Mouse (Mus musculus) forebrain, embryonic 14.5 days (tissue): ENCODE measurements around the gene Cox10. TPM values are rescaled to one million over a fixed set of nuclear protein-coding genes. Genes with fewer than 3 reads are reported as not detected.

Source experiments
- ATAC-seq: fragments of 200-750 bp; cut with Nextera tagmentation; 2 replicates; pipeline ENCODE4 v1.8.0; 2017; ENCODE audit warnings: mild to moderate bottlenecking, moderate library complexity
- DNase-seq: peaks from one replicate; pipeline ENCODE4 v3.0.0-alpha.2; 2015; ENCODE audit warnings: low spot score
- H3K27ac ChIP-seq: fragments of 300-500 bp; sonication (generic); 2 replicates; pipeline ENCODE4 v1.5.1; 2014; ENCODE audit warnings: low read depth, mild to moderate bottlenecking, control low read depth, low read length, moderate library complexity
- H3K27me3 ChIP-seq: fragments of 300-500 bp; sonication (generic); replicated peaks from 2 replicates; pipeline ENCODE4 v1.6.1; 2014; ENCODE audit warnings: low read length, control low read depth, mixed read lengths; ENCODE audit not compliant: control insufficient read depth, insufficient read depth
- H3K36me3 ChIP-seq: fragments of 300-500 bp; sonication (generic); 2 replicates; pipeline ENCODE4 v1.6.1; 2014; ENCODE audit warnings: low read length, control low read depth; ENCODE audit not compliant: control insufficient read depth, insufficient read depth
- H3K4me1 ChIP-seq: fragments of 300-500 bp; sonication (generic); 2 replicates; pipeline ENCODE4 v1.6.1; 2014; ENCODE audit warnings: antibody characterized with exemption, low read length, control low read depth; ENCODE audit not compliant: control insufficient read depth, insufficient read depth
- H3K4me2 ChIP-seq: fragments of 300-500 bp; sonication (generic); 2 replicates; pipeline ENCODE4 v1.6.1; 2014; ENCODE audit warnings: mild to moderate bottlenecking, control low read depth, low read length
- H3K4me3 ChIP-seq: fragments of 300-500 bp; sonication (generic); 2 replicates; pipeline ENCODE4 v1.5.1; 2014; ENCODE audit warnings: low read depth, low read length, control low read depth
- H3K9ac ChIP-seq: fragments of 300-500 bp; sonication (generic); 2 replicates; pipeline ENCODE4 v1.6.1; 2014; ENCODE audit warnings: mild to moderate bottlenecking, low read length, control low read depth, moderate library complexity
- H3K9me3 ChIP-seq: fragments of 300-500 bp; sonication (generic); replicated peaks from 2 replicates; pipeline ENCODE4 v1.6.1; 2016; ENCODE audit warnings: low read length, control low read depth, mixed read lengths; ENCODE audit not compliant: control insufficient read depth
- WGBS: fragments of 180-500 bp; shearing (Covaris S2); extraction: QIAGEN DNeasy Blood & Tissue Kit; methylation state at CpG from one replicate; pipeline ENCODE4 v1.1.7; 2014; 5-methylcytosine and 5-hydroxymethylcytosine counted together
- polyA plus RNA-seq: library from polyadenylated mRNA; unstranded; fragments of >200 nt; fragmentation: Nextera tagmentation; extraction: Ambion mirVana; gene quantifications from 2 replicates; pipeline ENCODE4 v1.2.1, GENCODE M21; 2014

Gene Cox10
- polyA plus RNA-seq, 1 experiment from 2014 or later = 20.0 TPM

- DNase-seq (no peak), ATAC-seq (no peak)
- no peak overlapping the region for H3K4me3 ChIP-seq
- H3K9ac ChIP-seq = no peak overlapping the region
- H3K27me3 ChIP-seq = no peaks in the 10 kb centered on the region
- H3K9me3 ChIP-seq = no peaks in the 10 kb centered on the region
- 58% methylated on average over 6 of the region's 6 CpGs for WGBS
- H3K36me3 ChIP-seq = no peaks in the 10 kb centered on the region
- H3K27ac ChIP-seq = no peak overlapping the region
- no peaks in the 10 kb centered on the region; the same call in 1 of the 2 replicates for H3K4me1 ChIP-seq
- no peak overlapping the region for H3K4me2 ChIP-seq
These were observed 93.8 kb downstream of the Cox10 start for GRCm38 (mm10) chr11:63985481-63985880.

- H3K4me1 ChIP-seq = no peaks in the 10 kb centered on the region; the same call in 1 of the 2 replicates
- H3K27me3 ChIP-seq = no peaks in the 10 kb centered on the region
- DNase-seq (no peak), ATAC-seq (no peak)
- H3K9me3 ChIP-seq = no peaks in the 10 kb centered on the region
- H3K9ac ChIP-seq = no peak overlapping the region
- 80% methylated on average over 6 of the region's 6 CpGs for WGBS
- H3K4me2 ChIP-seq = no peak overlapping the region
- H3K36me3 ChIP-seq = no peaks in the 10 kb centered on the region
- no peak overlapping the region for H3K27ac ChIP-seq
- H3K4me3 ChIP-seq = no peak overlapping the region
These were observed 94.6 kb downstream of the Cox10 start for GRCm38 (mm10) chr11:63984622-63985168.

- H3K27ac ChIP-seq = no peak overlapping the region
- ATAC-seq (no peak), DNase-seq (no peak)
- H3K4me2 ChIP-seq = no peak overlapping the region
- H3K4me1 ChIP-seq = no peaks in the 10 kb centered on the region
- H3K9me3 ChIP-seq = no peaks in the 10 kb centered on the region
- 84% methylated on average over 2 of the region's 2 CpGs for WGBS
- 0 out of 2 replicates have a peak, but pooled peaks cover 5% of the 10 kb centered on the region for H3K36me3 ChIP-seq
- H3K9ac ChIP-seq = no peak overlapping the region
- H3K27me3 ChIP-seq = no peaks in the 10 kb centered on the region
- H3K4me3 ChIP-seq = no peak overlapping the region
These were observed 101.5 kb downstream of the Cox10 start for GRCm38 (mm10) chr11:63977741-63978140.

GRCm38 (mm10) chr11:63976775-63977174 lies 102.5 kb downstream of the Cox10 start:
- DNase-seq (no peak), ATAC-seq (no peak)
- no peak overlapping the region for H3K27ac ChIP-seq
- H3K9ac ChIP-seq = no peak overlapping the region
- H3K9me3 ChIP-seq = no peaks in the 10 kb centered on the region
- H3K36me3 ChIP-seq = 0 out of 2 replicates have a peak, but pooled peaks cover 5% of the 10 kb centered on the region
- no peak overlapping the region for H3K4me3 ChIP-seq
- no peak overlapping the region for H3K4me2 ChIP-seq
- no peaks in the 10 kb centered on the region for H3K27me3 ChIP-seq
- WGBS = 92% methylated on average over 2 of the region's 2 CpGs
- no peaks in the 10 kb centered on the region for H3K4me1 ChIP-seq

- ATAC-seq (no peak), DNase-seq (no peak)
- Histone ChIP-seq H3K9ac (no peak overlapping the region), H3K36me3 (0 out of 2 replicates have a peak, but pooled peaks cover 5% of the 10 kb centered on the region), H3K27ac (no peak overlapping the region), H3K9me3 (no peaks in the 10 kb centered on the region), H3K4me3 (no peak overlapping the region), H3K4me2 (no peak overlapping the region), H3K4me1 (no peaks in the 10 kb centered on the region), H3K27me3 (no peaks in the 10 kb centered on the region)
- WGBS = 77% methylated on average over 13 of the region's 13 CpGs
These were observed 103.9 kb downstream of the Cox10 start for GRCm38 (mm10) chr11:63975260-63975899.

- Histone ChIP-seq H3K9ac (no peak overlapping the region), H3K27me3 (no peaks in the 10 kb centered on the region), H3K9me3 (no peaks in the 10 kb centered on the region), H3K36me3 (0 out of 2 replicates have a peak, but pooled peaks cover 5% of the 10 kb centered on the region), H3K4me3 (no peak overlapping the region), H3K27ac (no peak overlapping the region), H3K4me1 (peaks cover 8% of the 10 kb centered on the region), H3K4me2 (no peak overlapping the region)
- ATAC-seq = no peak
- DNase-seq = peak; percentile 24
- WGBS = 79% methylated on average over 2 of the region's 2 CpGs
These were observed 105.3 kb downstream of the Cox10 start for GRCm38 (mm10) chr11:63973973-63974372.

- no peak overlapping the region for H3K4me2 ChIP-seq
- H3K36me3 ChIP-seq = 0 out of 2 replicates have a peak, but pooled peaks cover 5% of the 10 kb centered on the region
- no peak overlapping the region for H3K9ac ChIP-seq
- no peak overlapping the region for H3K27ac ChIP-seq
- no peak for DNase-seq
- no peak for ATAC-seq
- peaks cover 14% of the 10 kb centered on the region for H3K4me1 ChIP-seq
- no peaks in the 10 kb centered on the region for H3K27me3 ChIP-seq
- no peak overlapping the region for H3K4me3 ChIP-seq
- WGBS = 92% methylated on average over 9 of the region's 9 CpGs
- H3K9me3 ChIP-seq = no peaks in the 10 kb centered on the region
These were observed 107.8 kb downstream of the Cox10 start for GRCm38 (mm10) chr11:63971462-63971861.

GRCm38 (mm10) chr11:63970818-63971217 lies 108.5 kb downstream of the Cox10 start:
- H3K27me3 ChIP-seq = no peaks in the 10 kb centered on the region
- ATAC-seq (no peak), DNase-seq (no peak)
- H3K9me3 ChIP-seq = no peaks in the 10 kb centered on the region
- H3K4me3 ChIP-seq = no peak overlapping the region
- no peak overlapping the region for H3K27ac ChIP-seq
- H3K4me1 ChIP-seq = peaks cover 14% of the 10 kb centered on the region
- H3K4me2 ChIP-seq = no peak overlapping the region
- WGBS = 94% methylated on average over 6 of the region's 6 CpGs
- 0 out of 2 replicates have a peak, but pooled peaks cover 5% of the 10 kb centered on the region for H3K36me3 ChIP-seq
- H3K9ac ChIP-seq = no peak overlapping the region
